Mouse (Mus musculus): ENCODE data around the gene Mettl26. TPM values are rescaled to one million over a fixed set of nuclear protein-coding genes. Genes with fewer than 3 reads are reported as not detected.

Mettl26 gene
- total and polyA plus RNA-seq, 2 experiments from 2014 or later: 64.8 to 67.3 TPM

DNA sequence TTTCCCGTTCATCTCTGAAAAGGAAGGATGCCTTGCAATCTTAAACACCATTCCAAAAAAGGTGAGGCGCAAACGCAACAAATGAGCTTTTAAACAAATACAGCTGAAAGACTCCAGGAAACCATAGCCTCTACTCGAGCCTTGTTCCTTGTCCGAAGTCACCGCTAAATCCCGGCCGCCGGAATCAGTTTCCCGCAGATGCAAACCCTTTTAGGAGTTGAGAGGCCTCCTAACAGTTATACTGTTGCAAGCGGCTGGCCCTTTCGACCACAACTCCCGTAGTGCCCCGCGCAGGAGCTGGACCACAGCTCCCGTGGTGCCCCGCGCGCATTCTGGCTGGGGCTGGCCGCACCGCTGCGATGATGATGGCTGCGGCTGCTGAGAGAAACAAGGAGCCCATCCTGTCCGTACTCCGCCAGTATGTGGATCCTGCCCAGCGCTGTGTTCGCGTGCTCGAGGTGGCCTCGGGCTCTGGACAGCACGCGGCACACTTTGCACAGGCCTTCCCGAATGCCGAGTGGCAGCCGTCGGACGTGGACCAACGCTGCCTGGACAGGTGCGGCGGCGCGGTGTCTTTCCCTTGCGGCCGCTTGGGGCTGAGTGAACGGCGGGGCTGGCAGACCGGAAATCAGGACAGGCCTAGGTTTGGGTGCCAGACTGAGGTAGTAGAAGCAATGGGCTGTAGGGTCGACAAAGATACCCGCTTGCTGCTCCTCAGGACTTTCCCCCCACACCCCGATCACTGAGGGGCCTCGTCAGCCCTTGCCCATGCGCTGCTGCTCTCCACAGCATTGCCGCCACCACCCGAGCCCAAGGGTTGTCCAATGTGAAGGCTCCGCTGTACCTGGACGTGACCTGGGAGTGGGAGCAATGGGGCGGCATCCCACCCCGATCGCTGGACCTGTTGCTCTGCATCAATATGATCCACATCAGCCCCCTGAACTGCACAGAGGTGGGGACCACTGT lies 580 bp downstream of the Mettl26 start:
- peak; percentile 39; the same call in 1 of the 2 replicates for TF ChIP-seq CTCF (IDR thresholded peaks at IDR 0.05)

DNA sequence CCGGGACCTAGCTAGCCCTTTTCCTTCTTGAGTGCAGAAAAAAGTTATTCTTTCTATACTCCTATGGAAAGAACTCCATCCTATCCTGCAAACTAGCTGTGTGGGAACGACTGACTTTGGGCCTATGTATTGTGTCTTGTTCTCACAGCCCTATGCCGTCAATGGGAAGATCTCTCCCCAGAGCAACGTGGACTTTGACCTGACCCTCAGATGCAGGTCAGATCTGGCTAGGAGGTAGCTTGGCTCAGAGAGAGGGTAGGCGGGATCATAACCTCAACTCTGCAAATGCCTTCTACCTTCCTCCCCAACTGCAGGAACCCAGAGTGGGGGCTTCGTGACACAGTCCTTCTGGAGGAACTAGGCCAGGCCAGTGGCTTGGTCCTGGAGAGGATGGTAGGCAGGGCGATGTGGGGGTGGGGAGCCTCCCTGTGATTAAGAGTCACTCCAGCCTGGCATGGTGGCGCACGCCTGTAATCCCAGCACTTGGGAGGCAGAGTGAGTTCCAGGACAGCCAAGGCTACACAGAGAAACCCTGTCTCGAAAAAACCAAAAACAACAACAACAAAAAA lies 1.6 kb downstream of the Mettl26 start:
- Histone ChIP-seq H3K36me3 (ENCODE audit: insufficient read depth, low read length) (peaks cover 16% of the 10 kb centered on the region; the same call in 1 of the 2 replicates), H3K4me1 (ENCODE audit: insufficient read depth, low read length) (peaks cover 19% of the 10 kb centered on the region), H3K27ac (ENCODE audit: low read depth, low read length) (peak overlapping the region; percentile 98), H3K9ac (replicated peaks; ENCODE audit: low read length, poor library complexity, severe bottlenecking) (peak overlapping the region; percentile 89), H3K9me3 (ENCODE audit: low read length) (no peaks in the 10 kb centered on the region), H3K4me2 (ENCODE audit: low read depth, low read length, poor library complexity, severe bottlenecking) (peak overlapping the region; percentile 85), H3K4me3 (ENCODE audit: low read depth, low read length) (peak overlapping the region; percentile 76), H3K27me3 (ENCODE audit: insufficient read depth, low read length) (no peaks in the 10 kb centered on the region)
- DNase-seq (ENCODE audit: low spot score) (no peak), ATAC-seq (ENCODE audit: low FRiP score) (no peak)
- no peak for TF ChIP-seq CTCF (IDR thresholded peaks at IDR 0.05)
- WGBS: 62% methylated on average over 10 of the region's 10 CpGs

More for the DNA sequence above, 580 bp downstream of the Mettl26 start:
- Histone ChIP-seq H3K4me2 (ENCODE audit: low read depth, low read length, poor library complexity, severe bottlenecking) (peak overlapping the region; percentile 85), H3K4me1 (ENCODE audit: insufficient read depth, low read length) (peaks cover 16% of the 10 kb centered on the region; the same call in 1 of the 2 replicates), H3K27ac (ENCODE audit: low read depth, low read length) (peak overlapping the region; percentile 98), H3K9me3 (ENCODE audit: low read length) (no peaks in the 10 kb centered on the region), H3K27me3 (ENCODE audit: insufficient read depth, low read length) (no peaks in the 10 kb centered on the region), H3K4me3 (ENCODE audit: low read depth, low read length) (peak overlapping the region; percentile 76), H3K36me3 (ENCODE audit: insufficient read depth, low read length) (peaks cover 16% of the 10 kb centered on the region; the same call in 1 of the 2 replicates), H3K9ac (replicated peaks; ENCODE audit: low read length, poor library complexity, severe bottlenecking) (peak overlapping the region; percentile 89)
- ATAC-seq (ENCODE audit: low FRiP score) (peak; percentile 89), DNase-seq (ENCODE audit: low spot score) (peak; percentile 92)
- WGBS: under 1% methylated on average over 58 of the region's 59 CpGs

DNA sequence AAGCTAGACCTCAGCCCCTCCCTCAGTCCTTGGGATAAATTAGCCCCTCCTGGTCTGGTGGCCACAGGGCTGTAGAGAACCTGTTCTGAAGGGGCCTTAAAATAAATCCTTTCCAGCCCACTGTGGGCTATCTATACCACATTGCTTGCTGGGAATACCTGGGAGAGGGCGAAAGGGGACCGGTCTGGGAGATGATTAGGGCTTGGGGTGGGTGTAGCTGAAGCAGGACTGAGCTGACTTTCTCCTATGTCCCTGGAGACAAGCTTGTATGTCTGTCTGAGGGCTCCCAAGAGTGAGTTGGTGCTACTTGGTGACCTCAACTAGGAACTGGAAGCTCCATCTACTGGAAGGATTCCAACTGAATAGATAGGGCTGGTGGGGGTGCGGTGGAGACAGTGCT lies 2.2 kb downstream of the Mettl26 start:
- no peak for TF ChIP-seq CTCF (IDR thresholded peaks at IDR 0.05)
- ATAC-seq (ENCODE audit: low FRiP score) (no peak), DNase-seq (ENCODE audit: low spot score) (no peak)
- 98% methylated on average over 3 of the region's 3 CpGs for WGBS
- peaks cover 19% of the 10 kb centered on the region; the same call in 1 of the 2 replicates for H3K36me3 ChIP-seq (ENCODE audit: insufficient read depth, low read length)
- H3K4me3 ChIP-seq (ENCODE audit: low read depth, low read length): no peak overlapping the region
- H3K4me1 ChIP-seq (ENCODE audit: insufficient read depth, low read length): peaks cover 19% of the 10 kb centered on the region
- no peaks in the 10 kb centered on the region for H3K9me3 ChIP-seq (ENCODE audit: low read length)
- H3K4me2 ChIP-seq (ENCODE audit: low read depth, low read length, poor library complexity, severe bottlenecking): 0 out of 2 replicates have a peak overlapping the region, but pooled peaks have one; percentile 2
- H3K27me3 ChIP-seq (ENCODE audit: insufficient read depth, low read length): no peaks in the 10 kb centered on the region
- no peak overlapping the region for H3K9ac ChIP-seq (replicated peaks; ENCODE audit: low read length, poor library complexity, severe bottlenecking)
- no peak overlapping the region for H3K27ac ChIP-seq (ENCODE audit: low read depth, low read length)

DNA sequence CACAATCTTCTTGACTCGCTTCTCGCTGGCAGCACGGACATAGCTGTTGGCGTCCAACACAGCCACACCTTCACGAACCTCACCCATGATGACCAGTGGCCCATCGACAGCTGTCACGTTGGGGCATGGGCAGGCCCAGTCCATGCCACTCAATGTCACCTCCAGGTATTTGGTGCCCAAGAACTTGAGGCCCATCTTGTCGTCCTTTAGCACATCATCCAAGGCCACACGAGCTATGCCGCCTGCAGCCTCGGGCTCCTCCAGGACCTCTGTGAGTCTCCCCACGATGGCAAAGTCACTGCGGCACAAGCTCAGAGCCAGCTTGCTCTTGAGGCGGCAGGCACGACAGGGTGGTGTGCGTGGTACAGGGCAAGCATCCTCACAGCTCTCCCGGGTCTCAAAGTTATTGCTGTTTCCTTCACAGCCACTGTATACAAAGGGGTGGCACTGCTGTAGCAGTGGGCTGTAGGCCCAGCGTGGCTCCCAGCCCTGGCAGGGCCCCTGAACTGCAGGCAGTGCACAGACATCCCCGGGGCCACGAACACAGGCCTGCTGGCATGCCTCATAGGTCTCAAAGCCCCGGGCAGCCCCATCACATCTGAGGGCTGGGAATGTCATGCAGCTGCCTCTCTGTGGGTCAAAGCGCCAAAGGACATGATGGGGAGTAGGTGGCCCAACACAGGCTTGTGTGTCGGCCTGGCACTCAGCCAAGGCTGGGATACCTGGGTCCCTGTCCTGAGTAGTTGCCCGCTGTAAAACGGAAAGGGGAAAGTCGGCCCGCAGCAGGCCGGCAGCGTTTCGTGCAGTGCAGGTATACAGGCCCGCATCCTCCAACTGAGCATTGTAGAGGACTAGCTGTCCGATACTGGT lies 3.1 kb downstream of the Mettl26 start:
- DNase-seq (ENCODE audit: low spot score) (no peak), ATAC-seq (ENCODE audit: low FRiP score) (no peak)
- no peak overlapping the region for H3K4me2 ChIP-seq (ENCODE audit: low read depth, low read length, poor library complexity, severe bottlenecking)
- no peaks in the 10 kb centered on the region for H3K9me3 ChIP-seq (ENCODE audit: low read length)
- H3K36me3 ChIP-seq (ENCODE audit: insufficient read depth, low read length): peaks cover 24% of the 10 kb centered on the region; the same call in 1 of the 2 replicates
- H3K27me3 ChIP-seq (ENCODE audit: insufficient read depth, low read length): no peaks in the 10 kb centered on the region
- peaks cover 19% of the 10 kb centered on the region for H3K4me1 ChIP-seq (ENCODE audit: insufficient read depth, low read length)
- H3K9ac ChIP-seq (replicated peaks; ENCODE audit: low read length, poor library complexity, severe bottlenecking): no peak overlapping the region
- TF ChIP-seq CTCF (IDR thresholded peaks at IDR 0.05): no peak
- H3K4me3 ChIP-seq (ENCODE audit: low read depth, low read length): no peak overlapping the region
- no peak overlapping the region for H3K27ac ChIP-seq (ENCODE audit: low read depth, low read length)
- WGBS: 91% methylated on average over 31 of the region's 32 CpGs

DNA sequence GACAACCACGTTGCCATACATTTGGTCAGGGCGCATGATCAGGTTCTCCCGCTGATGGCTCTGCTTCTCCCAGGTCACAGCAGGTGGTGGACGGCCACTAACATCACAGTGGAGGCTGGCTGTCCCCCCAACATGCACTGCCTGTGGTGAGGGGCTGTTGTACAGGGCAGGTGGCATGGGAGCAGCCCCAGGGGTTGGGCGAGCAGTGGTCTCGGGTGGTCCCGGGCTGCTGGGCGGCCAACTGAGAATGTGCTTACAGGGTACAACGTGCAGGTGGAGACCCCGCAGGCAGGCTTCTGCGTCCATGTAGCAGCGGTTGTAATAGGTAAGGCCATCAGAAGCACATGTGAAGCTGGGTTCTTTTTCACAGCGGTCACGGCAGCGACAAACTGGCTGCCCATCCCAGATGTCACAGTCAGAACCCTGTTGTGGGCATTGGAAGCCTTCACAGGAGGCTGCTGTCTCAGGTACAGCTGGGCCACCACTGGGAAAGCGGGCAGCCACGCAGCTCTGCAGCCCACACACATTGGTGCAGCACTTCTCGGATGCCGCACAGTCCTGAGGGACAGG lies 3.8 kb downstream of the Mettl26 start:
- peaks cover 19% of the 10 kb centered on the region for H3K4me1 ChIP-seq (ENCODE audit: insufficient read depth, low read length)
- H3K27ac ChIP-seq (ENCODE audit: low read depth, low read length): no peak overlapping the region
- H3K4me2 ChIP-seq (ENCODE audit: low read depth, low read length, poor library complexity, severe bottlenecking): no peak overlapping the region
- H3K9ac ChIP-seq (replicated peaks; ENCODE audit: low read length, poor library complexity, severe bottlenecking): no peak overlapping the region
- H3K4me3 ChIP-seq (ENCODE audit: low read depth, low read length): no peak overlapping the region
- no peak for TF ChIP-seq CTCF (IDR thresholded peaks at IDR 0.05)
- H3K9me3 ChIP-seq (ENCODE audit: low read length): no peaks in the 10 kb centered on the region
- DNase-seq (ENCODE audit: low spot score): no peak
- H3K36me3 ChIP-seq (ENCODE audit: insufficient read depth, low read length): peaks cover 31% of the 10 kb centered on the region
- WGBS: 86% methylated on average over 19 of the region's 19 CpGs
- ATAC-seq (ENCODE audit: low FRiP score): no peak
- no peaks in the 10 kb centered on the region for H3K27me3 ChIP-seq (ENCODE audit: insufficient read depth, low read length)

Data from midbrain, postnatal 0 days (tissue).